Mouse (Mus musculus) midbrain, embryonic 10.5 days (tissue): Measurements from ENCODE around the gene Oit3. TPM values are rescaled to one million over a fixed set of nuclear protein-coding genes. Genes with fewer than 3 reads are reported as not detected.
"Not testable (repeated sequence)": the region's sequence is repeated elsewhere in the genome, so short reads cannot be mapped to it uniquely, and the experiment has no call there.

Experiments used
- DNase-seq: peaks from one replicate; pipeline ENCODE4 v3.0.0-alpha.2; 2017; ENCODE audit warnings: low spot score
- H3K27ac ChIP-seq: fragments of 300-500 bp; sonication (generic); replicated peaks from 2 replicates; pipeline ENCODE4 v1.5.1; 2016; ENCODE audit warnings: mild to moderate bottlenecking
- H3K27me3 ChIP-seq: fragments of 300-500 bp; sonication (generic); 2 replicates; pipeline ENCODE4 v1.6.1; 2016; ENCODE audit warnings: low read depth, mild to moderate bottlenecking; ENCODE audit not compliant: poor library complexity, severe bottlenecking
- H3K36me3 ChIP-seq: fragments of 300-500 bp; sonication (generic); 2 replicates; pipeline ENCODE4 v1.6.1; 2016; ENCODE audit warnings: mild to moderate bottlenecking, moderate library complexity
- H3K4me1 ChIP-seq: fragments of 300-500 bp; sonication (generic); 2 replicates; pipeline ENCODE4 v1.6.1; 2016
- H3K4me3 ChIP-seq: fragments of 300-500 bp; sonication (generic); 2 replicates; pipeline ENCODE4 v1.5.1; 2016; ENCODE audit warnings: mild to moderate bottlenecking, moderate library complexity
- H3K9me3 ChIP-seq: fragments of 300-500 bp; sonication (generic); replicated peaks from 2 replicates; pipeline ENCODE4 v1.6.1; 2016; ENCODE audit warnings: mild to moderate bottlenecking
- WGBS: fragments of 180-500 bp; shearing (Covaris S2); methylation state at CpG from one replicate; pipeline ENCODE4 v1.1.7; 2016; 5-methylcytosine and 5-hydroxymethylcytosine counted together
- polyA plus RNA-seq: library from polyadenylated mRNA; unstranded; fragments of >200 nt; fragmentation: Nextera tagmentation; extraction: Ambion mirVana; gene quantifications from 2 replicates; pipeline ENCODE4 v1.2.1, GENCODE M21; 2016

Gene Oit3
- polyA plus RNA-seq, 1 experiment from 2014 or later, result 1.00 TPM

GRCm38 (mm10) chr10:59424453-59424852 is 17.1 kb downstream of the Oit3 start:
- H3K27me3 ChIP-seq, result no peaks in the 10 kb centered on the region
- whole genome bisulfite sequencing, result 86% methylated on average over 3 of the region's 3 CpGs
- no peak for DNase-seq
- no peaks in the 10 kb centered on the region for H3K4me1 ChIP-seq
- H3K27ac ChIP-seq, result no peak overlapping the region
- H3K36me3 ChIP-seq, result no peaks in the 10 kb centered on the region
- no peak overlapping the region for H3K4me3 ChIP-seq
- no peaks in the 10 kb centered on the region for H3K9me3 ChIP-seq

GRCm38 (mm10) chr10:59419516-59419915 is 22.1 kb downstream of the Oit3 start:
- WGBS, result 88% methylated on average over 4 of the region's 4 CpGs
- no peak for DNase-seq
- Histone ChIP-seq H3K27ac (no peak overlapping the region), H3K4me3 (no peak overlapping the region), H3K27me3 (no peaks in the 10 kb centered on the region), H3K36me3 (no peaks in the 10 kb centered on the region), H3K4me1 (no peaks in the 10 kb centered on the region), H3K9me3 (no peaks in the 10 kb centered on the region)

- 92% methylated on average over 3 of the region's 3 CpGs for WGBS
- H3K27ac ChIP-seq, result no peak overlapping the region
- no peak for DNase-seq
These were observed 25.0 kb downstream of the Oit3 start for GRCm38 (mm10) chr10:59416623-59417022.

GRCm38 (mm10) chr10:59413711-59414110 is 27.9 kb downstream of the Oit3 start:
- WGBS, result 90% methylated on average over 4 of the region's 4 CpGs
- H3K9me3 ChIP-seq, result no peaks in the 10 kb centered on the region
- no peak for DNase-seq
- no peak overlapping the region for H3K27ac ChIP-seq
- H3K4me3 ChIP-seq, result no peak overlapping the region
- no peaks in the 10 kb centered on the region for H3K36me3 ChIP-seq
- H3K27me3 ChIP-seq, result no peaks in the 10 kb centered on the region
- no peaks in the 10 kb centered on the region for H3K4me1 ChIP-seq

More at GRCm38 (mm10) chr10:59416623-59417022, 25.0 kb downstream of the Oit3 start:
- Histone ChIP-seq H3K36me3 (no peaks in the 10 kb centered on the region), H3K4me3 (no peak overlapping the region), H3K27me3 (no peaks in the 10 kb centered on the region), H3K4me1 (no peaks in the 10 kb centered on the region), H3K9me3 (no peaks in the 10 kb centered on the region)

- no peak overlapping the region for H3K27ac ChIP-seq
- H3K27me3 ChIP-seq, result no peaks in the 10 kb centered on the region
- H3K9me3 ChIP-seq, result no peaks in the 10 kb centered on the region
- no peaks in the 10 kb centered on the region for H3K4me1 ChIP-seq
- DNase-seq, result no peak
- 84% methylated on average over 12 of the region's 12 CpGs for WGBS
- H3K4me3 ChIP-seq, result no peak overlapping the region
- H3K36me3 ChIP-seq, result no peaks in the 10 kb centered on the region
These were observed 31.3 kb downstream of the Oit3 start for GRCm38 (mm10) chr10:59410264-59410663.

GRCm38 (mm10) chr10:59408499-59408898 is 33.1 kb downstream of the Oit3 start:
- 67% methylated on average over 6 of the region's 6 CpGs for WGBS
- Histone ChIP-seq H3K4me3 (no peak overlapping the region), H3K27ac (no peak overlapping the region), H3K36me3 (no peaks in the 10 kb centered on the region), H3K9me3 (no peaks in the 10 kb centered on the region), H3K4me1 (no peaks in the 10 kb centered on the region), H3K27me3 (no peaks in the 10 kb centered on the region)
- no peak for DNase-seq

- H3K27me3 ChIP-seq, result no peaks in the 10 kb centered on the region
- 0 out of 2 replicates have a peak, but pooled peaks cover 3% of the 10 kb centered on the region for H3K9me3 ChIP-seq
- 83% methylated on average over 10 of the region's 10 CpGs for WGBS
- H3K27ac ChIP-seq, result no peak overlapping the region
- H3K4me3 ChIP-seq, result no peak overlapping the region
- no peak for DNase-seq
- H3K4me1 ChIP-seq, result no peaks in the 10 kb centered on the region
- H3K36me3 ChIP-seq, result no peaks in the 10 kb centered on the region
These were observed 37.8 kb downstream of the Oit3 start for GRCm38 (mm10) chr10:59403793-59404149.

- Histone ChIP-seq H3K36me3 (no peaks in the 10 kb centered on the region), H3K27ac (no peak within 1 kb of the TSS), H3K4me1 (no peaks in the 10 kb centered on the region), H3K4me3 (no peak within 1 kb of the TSS), H3K27me3 (no peaks in the 10 kb centered on the region), H3K9me3 (0 out of 2 replicates have a peak, but pooled peaks cover 3% of the 10 kb centered on the region)
- no peak for DNase-seq
- 81% methylated on average over 21 of the region's 21 CpGs for WGBS
These were observed 38.4 kb downstream of the Oit3 start, which contains the start of gene Pla2g12b for GRCm38 (mm10) chr10:59402899-59403792. Gene Pla2g12b (plus strand): TSS chr10:59403660.

GRCm38 (mm10) chr10:59395461-59395860 is 46.1 kb downstream of the Oit3 start, which contains the start of gene Gm10273:
Gene Gm10273 (plus strand): TSS chr10:59395632.
- H3K4me3 ChIP-seq, DNase-seq, H3K9me3 ChIP-seq, H3K27me3 ChIP-seq, H3K4me1 ChIP-seq, H3K27ac ChIP-seq, H3K36me3 ChIP-seq: not testable (repeated sequence)
- 86% methylated on average over 14 of the region's 25 CpGs for WGBS

- Histone ChIP-seq H3K4me1 (no peaks in the 10 kb centered on the region), H3K27me3 (no peaks in the 10 kb centered on the region), H3K9me3 (peaks cover 11% of the 10 kb centered on the region; the same call in 1 of the 2 replicates), H3K27ac (no peak overlapping the region), H3K36me3 (no peaks in the 10 kb centered on the region), H3K4me3 (no peak overlapping the region)
- WGBS, result 85% methylated on average over 4 of the region's 4 CpGs
- DNase-seq, result no peak
These were observed 49.7 kb downstream of the Oit3 start for GRCm38 (mm10) chr10:59391907-59392306.

- 93% methylated on average over 3 of the region's 3 CpGs for WGBS
- no peak overlapping the region for H3K27ac ChIP-seq
- H3K36me3 ChIP-seq, result no peaks in the 10 kb centered on the region
- H3K27me3 ChIP-seq, result no peaks in the 10 kb centered on the region
- H3K4me3 ChIP-seq, result no peak overlapping the region
- H3K9me3 ChIP-seq, result peaks cover 11% of the 10 kb centered on the region; the same call in 1 of the 2 replicates
- no peaks in the 10 kb centered on the region for H3K4me1 ChIP-seq
- no peak for DNase-seq
These were observed 51.9 kb downstream of the Oit3 start for GRCm38 (mm10) chr10:59389652-59390051.

- DNase-seq, result no peak
These were observed 54.6 kb downstream of the Oit3 start for GRCm38 (mm10) chr10:59386951-59387350.

GRCm38 (mm10) chr10:59381563-59381962 is 60.0 kb downstream of the Oit3 start:
- 83% methylated on average over 6 of the region's 10 CpGs for WGBS
- not testable (repeated sequence) for H3K27me3 ChIP-seq, DNase-seq, H3K27ac ChIP-seq, H3K4me3 ChIP-seq, H3K9me3 ChIP-seq, H3K4me1 ChIP-seq
- peaks cover 16% of the 10 kb centered on the region; the same call in 1 of the 2 replicates for H3K36me3 ChIP-seq

More at GRCm38 (mm10) chr10:59386951-59387350, 54.6 kb downstream of the Oit3 start:
- no peaks in the 10 kb centered on the region for H3K27me3 ChIP-seq
- H3K9me3 ChIP-seq, result peaks cover 11% of the 10 kb centered on the region; the same call in 1 of the 2 replicates
- H3K27ac ChIP-seq, result no peak overlapping the region
- H3K4me3 ChIP-seq, result no peak overlapping the region
- H3K36me3 ChIP-seq, result no peaks in the 10 kb centered on the region
- WGBS, result 95% methylated on average over 8 of the region's 8 CpGs
- H3K4me1 ChIP-seq, result no peaks in the 10 kb centered on the region
